Mouse (Mus musculus) neural tube, embryonic 14.5 days (tissue): ENCODE results near the gene Trib2. TPM values are rescaled to one million over a fixed set of nuclear protein-coding genes. Genes with fewer than 3 reads are reported as not detected.
A peak's percentile ranks its signal among the peaks of the same experiment; 100 is the strongest.

Experiments used
- ATAC-seq: fragments of 200-750 bp; cut with Nextera tagmentation; 2 replicates; pipeline ENCODE4 v1.8.0; 2017; ENCODE audit warnings: low read depth, mild to moderate bottlenecking, moderate TSS enrichment, moderate library complexity
- H3K27ac ChIP-seq: fragments of 300-500 bp; sonication (generic); 2 replicates; pipeline ENCODE4 v1.5.1; 2014; ENCODE audit warnings: low read depth, mild to moderate bottlenecking, control low read depth, low read length, moderate library complexity, mixed read lengths
- H3K27me3 ChIP-seq: fragments of 300-500 bp; sonication (generic); 2 replicates; pipeline ENCODE4 v1.6.1; 2014; ENCODE audit warnings: low read length; ENCODE audit not compliant: control insufficient read depth, insufficient read depth
- H3K36me3 ChIP-seq: fragments of 300-500 bp; sonication (generic); 2 replicates; pipeline ENCODE4 v1.6.1; 2014; ENCODE audit warnings: low read length, mixed read lengths; ENCODE audit not compliant: control insufficient read depth, insufficient read depth
- H3K4me1 ChIP-seq: fragments of 300-500 bp; sonication (generic); 2 replicates; pipeline ENCODE4 v1.6.1; 2014; ENCODE audit warnings: low read length; ENCODE audit not compliant: control insufficient read depth, insufficient read depth
- H3K4me2 ChIP-seq: fragments of 300-500 bp; sonication (generic); 2 replicates; pipeline ENCODE4 v1.6.1; 2014; ENCODE audit warnings: mild to moderate bottlenecking, low read depth, low read length, control low read depth
- H3K4me3 ChIP-seq: fragments of 300-500 bp; sonication (generic); 2 replicates; pipeline ENCODE4 v1.5.1; 2014; ENCODE audit warnings: low read depth, low read length, control low read depth, mixed read lengths
- H3K9ac ChIP-seq: fragments of 300-500 bp; sonication (generic); replicated peaks from 2 replicates; pipeline ENCODE4 v1.6.1; 2014; ENCODE audit warnings: low read depth, mild to moderate bottlenecking, control low read depth, low read length, mixed read lengths
- H3K9me3 ChIP-seq: fragments of 300-500 bp; sonication (generic); 2 replicates; pipeline ENCODE4 v1.6.1; 2016; ENCODE audit warnings: low read length; ENCODE audit not compliant: control insufficient read depth
- WGBS: fragments of 180-500 bp; shearing (Covaris S2); extraction: QIAGEN DNeasy Blood & Tissue Kit; methylation state at CpG from one replicate; pipeline ENCODE4 v1.1.7; 2014; 5-methylcytosine and 5-hydroxymethylcytosine counted together
- polyA plus RNA-seq: library from polyadenylated mRNA; unstranded; fragments of >200 nt; fragmentation: Nextera tagmentation; extraction: Ambion mirVana; gene quantifications from 2 replicates; pipeline ENCODE4 v1.2.1, GENCODE M21; 2014

Trib2 gene
- polyA plus RNA-seq, 1 experiment from 2014 or later: 145 TPM

GRCm38 (mm10) chr12:15800196-15800913 is 16.4 kb downstream of the Trib2 start:
- Histone ChIP-seq H3K4me1 (peaks cover 45% of the 10 kb centered on the region), H3K36me3 (peaks cover 50% of the 10 kb centered on the region)

GRCm38 (mm10) chr12:15798019-15798418 is 18.7 kb downstream of the Trib2 start:
- H3K9me3 ChIP-seq: no peaks in the 10 kb centered on the region
- no peaks in the 10 kb centered on the region for H3K27me3 ChIP-seq
- 80% methylated on average over 7 of the region's 7 CpGs for WGBS
- H3K4me2 ChIP-seq: no peak overlapping the region
- peaks cover 57% of the 10 kb centered on the region for H3K36me3 ChIP-seq
- H3K4me3 ChIP-seq: no peak overlapping the region
- H3K9ac ChIP-seq: no peak overlapping the region
- H3K27ac ChIP-seq: no peak overlapping the region
- H3K4me1 ChIP-seq: peaks cover 37% of the 10 kb centered on the region
- no peak for ATAC-seq

More at GRCm38 (mm10) chr12:15800196-15800913, 16.4 kb downstream of the Trib2 start:
- ATAC-seq: 0 out of 2 replicates have a peak, but pooled peaks have one; percentile 3
- Histone ChIP-seq H3K4me3 (no peak overlapping the region), H3K9me3 (no peaks in the 10 kb centered on the region), H3K27ac (no peak overlapping the region), H3K4me2 (no peak overlapping the region), H3K9ac (no peak overlapping the region), H3K27me3 (no peaks in the 10 kb centered on the region)
- WGBS: 77% methylated on average over 4 of the region's 4 CpGs

- no peak for ATAC-seq
- Histone ChIP-seq H3K4me3 (no peak overlapping the region), H3K27ac (no peak overlapping the region), H3K36me3 (peaks cover 64% of the 10 kb centered on the region), H3K9me3 (no peaks in the 10 kb centered on the region), H3K27me3 (no peaks in the 10 kb centered on the region), H3K4me1 (peaks cover 16% of the 10 kb centered on the region), H3K9ac (no peak overlapping the region), H3K4me2 (no peak overlapping the region)
- 61% methylated on average over 3 of the region's 3 CpGs for WGBS
Observed at GRCm38 (mm10) chr12:15795886-15796285, 20.8 kb downstream of the Trib2 start.

- 95% methylated on average over 8 of the region's 8 CpGs for WGBS
- Histone ChIP-seq H3K9ac (no peak overlapping the region), H3K4me3 (no peak overlapping the region), H3K27me3 (no peaks in the 10 kb centered on the region), H3K9me3 (no peaks in the 10 kb centered on the region), H3K36me3 (peaks cover 60% of the 10 kb centered on the region), H3K27ac (no peak overlapping the region), H3K4me1 (no peaks in the 10 kb centered on the region), H3K4me2 (no peak overlapping the region)
- ATAC-seq: no peak
Observed at GRCm38 (mm10) chr12:15793336-15793735, 23.4 kb downstream of the Trib2 start.

- no peak for ATAC-seq
- Histone ChIP-seq H3K27me3 (no peaks in the 10 kb centered on the region), H3K9me3 (no peaks in the 10 kb centered on the region), H3K9ac (no peak overlapping the region), H3K27ac (no peak overlapping the region), H3K4me1 (no peaks in the 10 kb centered on the region), H3K36me3 (peaks cover 40% of the 10 kb centered on the region), H3K4me2 (no peak overlapping the region), H3K4me3 (no peak overlapping the region)
- 84% methylated on average over 2 of the region's 2 CpGs for WGBS
Observed at GRCm38 (mm10) chr12:15790181-15790580, 26.5 kb downstream of the Trib2 start.

- Histone ChIP-seq H3K4me2 (no peak overlapping the region), H3K36me3 (no peaks in the 10 kb centered on the region), H3K27ac (no peak overlapping the region), H3K9me3 (no peaks in the 10 kb centered on the region), H3K27me3 (no peaks in the 10 kb centered on the region), H3K4me1 (no peaks in the 10 kb centered on the region), H3K4me3 (no peak overlapping the region), H3K9ac (no peak overlapping the region)
- ATAC-seq: no peak
Observed at GRCm38 (mm10) chr12:15777047-15777446, 39.7 kb downstream of the Trib2 start.

- WGBS: 81% methylated on average over 6 of the region's 6 CpGs
- H3K9ac ChIP-seq: no peak overlapping the region
- H3K4me1 ChIP-seq: no peaks in the 10 kb centered on the region
- H3K4me3 ChIP-seq: no peak overlapping the region
- ATAC-seq: no peak
- H3K36me3 ChIP-seq: no peaks in the 10 kb centered on the region
- H3K4me2 ChIP-seq: no peak overlapping the region
- no peak overlapping the region for H3K27ac ChIP-seq
- no peaks in the 10 kb centered on the region for H3K27me3 ChIP-seq
- no peaks in the 10 kb centered on the region for H3K9me3 ChIP-seq
Observed at GRCm38 (mm10) chr12:15771686-15772085, 45.0 kb downstream of the Trib2 start.

GRCm38 (mm10) chr12:15768536-15768935 is 48.2 kb downstream of the Trib2 start:
- Histone ChIP-seq H3K4me2 (no peak overlapping the region), H3K27ac (no peak overlapping the region), H3K36me3 (no peaks in the 10 kb centered on the region), H3K27me3 (no peaks in the 10 kb centered on the region), H3K9ac (no peak overlapping the region), H3K4me1 (no peaks in the 10 kb centered on the region), H3K4me3 (no peak overlapping the region), H3K9me3 (no peaks in the 10 kb centered on the region)
- 85% methylated on average over 3 of the region's 3 CpGs for WGBS
- no peak for ATAC-seq

- no peak for ATAC-seq
- Histone ChIP-seq H3K4me2 (no peak overlapping the region), H3K9ac (no peak overlapping the region), H3K4me3 (no peak overlapping the region), H3K27ac (no peak overlapping the region), H3K27me3 (no peaks in the 10 kb centered on the region), H3K9me3 (no peaks in the 10 kb centered on the region), H3K36me3 (no peaks in the 10 kb centered on the region), H3K4me1 (no peaks in the 10 kb centered on the region)
- 92% methylated on average over 12 of the region's 12 CpGs for WGBS
Observed at GRCm38 (mm10) chr12:15765996-15766395, 50.7 kb downstream of the Trib2 start.
